Mouse (Mus musculus) heart, postnatal 4 days (tissue): Measurements from ENCODE around the gene Kctd19. TPM values are rescaled to one million over a fixed set of nuclear protein-coding genes. Genes with fewer than 3 reads are reported as not detected.
A peak's percentile ranks its signal among the peaks of the same experiment; 100 is the strongest.

ENCODE experiments used
- DNase-seq: peaks from one replicate; pipeline ENCODE4 v3.0.0; 2021
- total RNA-seq, 2 experiments: library from RNA; stranded (reverse); gene quantifications; 2 replicates each; pipeline ENCODE4 v1.2.3; 2021

The Kctd19 gene
- total RNA-seq, 2 experiments from 2014 or later = not detected

GRCm38 (mm10) chr8:105356681-105357080 lies 56.6 kb downstream of the Kctd19 start:
- no peak for DNase-seq

GRCm38 (mm10) chr8:105355179-105356024 lies 57.9 kb downstream of the Kctd19 start:
- DNase-seq = no peak

- no peak for DNase-seq
Measured at GRCm38 (mm10) chr8:105354549-105354948, 58.8 kb downstream of the Kctd19 start.

- DNase-seq = no peak
Measured at GRCm38 (mm10) chr8:105353583-105354135, 59.6 kb downstream of the Kctd19 start.

- DNase-seq = no peak
Measured at GRCm38 (mm10) chr8:105350186-105350585, 63.1 kb downstream of the Kctd19 start.

GRCm38 (mm10) chr8:105349096-105349771 lies 64.1 kb downstream of the Kctd19 start:
- DNase-seq = no peak

- DNase-seq = peak; percentile 59
Measured at GRCm38 (mm10) chr8:105348450-105349095, 64.7 kb downstream of the Kctd19 start, which contains the start of gene Slc9a5. Slc9a5 (plus strand) TSS chr8:105348843.

GRCm38 (mm10) chr8:105347428-105348221 lies 65.7 kb downstream of the Kctd19 start, which contains the start of gene Fhod1:
Fhod1 (minus strand) TSS chr8:105347953.
- peak; percentile 94 for DNase-seq

GRCm38 (mm10) chr8:105346611-105347427 lies 66.5 kb downstream of the Kctd19 start:
- peak; percentile 86 for DNase-seq

GRCm38 (mm10) chr8:105345061-105345975 lies 68.0 kb downstream of the Kctd19 start:
- DNase-seq = no peak

- DNase-seq = no peak
Measured at GRCm38 (mm10) chr8:105343791-105344574, 69.3 kb downstream of the Kctd19 start.

GRCm38 (mm10) chr8:105342768-105343167 lies 70.5 kb downstream of the Kctd19 start:
- no peak for DNase-seq

GRCm38 (mm10) chr8:105341399-105341798 lies 71.9 kb downstream of the Kctd19 start:
- DNase-seq = peak; percentile 46

- no peak for DNase-seq
Measured at GRCm38 (mm10) chr8:105339886-105340635, 73.2 kb downstream of the Kctd19 start.

GRCm38 (mm10) chr8:105338992-105339391 lies 74.3 kb downstream of the Kctd19 start:
- no peak for DNase-seq

- DNase-seq = no peak
Measured at GRCm38 (mm10) chr8:105336373-105337130, 76.8 kb downstream of the Kctd19 start.
